ENCODE assay signal across 15 mouse cellular contexts in genomic region chr16:6646941-6647340, GRCm38 (mm10).
DNase-seq lines count a peak whose midpoint lies in the region; ATAC-seq and TF ChIP-seq lines count a peak whose summit lies in the region.
"Had no signal": no experiment of that assay in that cellular context is flagged by ENCODE, and none has a peak within 500 bp of the region (broad histone marks: within the 10 kb centered on the region; RNA-seq: fewer than 3 reads in every experiment).

No protein-coding gene starts in this region.

- peak; percentile 68; the same call in 1 of the 2 replicates for ATAC-seq in hindbrain, embryonic 13.5 days (ENCODE audit: low FRiP score)
- peak; percentile 45; the same call in 1 of the 2 replicates for ATAC-seq in midbrain, embryonic 15.5 days (replicated peaks)
- ATAC-seq in intestine, embryonic 15.5 days: no peak
- no peak for ATAC-seq in lung, postnatal 0 days
- ATAC-seq: CD4-positive, CD25-positive, alpha-beta regulatory T cell, adult 4 months; liver, postnatal 0 days had no signal

- DNase-seq in cerebellum, adult 9-10 months: peak; percentile 29
- no peak for DNase-seq in cerebellum, adult 8-10 months
- DNase-seq in hindbrain, embryonic 10.5 days (ENCODE audit: low spot score): no peak
- DNase-seq in brain, adult 2 months (ENCODE audit: low read depth, low spot score): peak; percentile 60
- DNase-seq in lung, postnatal 0 days (ENCODE audit: low spot score): no peak
- DNase-seq: cerebellum, adult 11 months; gastrocnemius, postnatal 14 days; kidney, postnatal 4 days; liver; liver, postnatal 0 days had no signal

- H3K27ac ChIP-seq in hindbrain, embryonic 13.5 days: peak overlapping the region; percentile 66
- no peak overlapping the region for H3K27ac ChIP-seq in hindbrain, embryonic 10.5 days
- peak overlapping the region; percentile 10; the same call in 1 of the 2 replicates for H3K27ac ChIP-seq in midbrain, embryonic 15.5 days
- no peak overlapping the region for H3K27ac ChIP-seq in intestine, embryonic 15.5 days
- no peak overlapping the region for H3K27ac ChIP-seq in lung, postnatal 0 days (ENCODE audit: low read length)

- TF ChIP-seq EP300 in lung, postnatal 0 days (IDR thresholded peaks at IDR 0.05): no peak

- no peaks in the 10 kb centered on the region for H3K36me3 ChIP-seq in hindbrain, embryonic 13.5 days
- no peaks in the 10 kb centered on the region for H3K36me3 ChIP-seq in hindbrain, embryonic 10.5 days
- H3K36me3 ChIP-seq in midbrain, embryonic 15.5 days (replicated peaks): no peaks in the 10 kb centered on the region
- no peaks in the 10 kb centered on the region for H3K36me3 ChIP-seq in intestine, embryonic 15.5 days
- H3K36me3 ChIP-seq in lung, postnatal 0 days (ENCODE audit: insufficient read depth, low read length): no peaks in the 10 kb centered on the region
- H3K36me3 ChIP-seq: G1E had no signal

- H3K4me2 ChIP-seq in hindbrain, embryonic 13.5 days: no peak overlapping the region
- no peak overlapping the region for H3K4me2 ChIP-seq in midbrain, embryonic 15.5 days
- H3K4me2 ChIP-seq in intestine, embryonic 15.5 days (replicated peaks): no peak overlapping the region
- no peak overlapping the region for H3K4me2 ChIP-seq in lung, postnatal 0 days (replicated peaks; ENCODE audit: low read depth, low read length)

- no peaks in the 10 kb centered on the region for H3K27me3 ChIP-seq in hindbrain, embryonic 13.5 days
- no peaks in the 10 kb centered on the region for H3K27me3 ChIP-seq in hindbrain, embryonic 10.5 days (ENCODE audit: insufficient read depth, poor library complexity, severe bottlenecking)
- H3K27me3 ChIP-seq in midbrain, embryonic 15.5 days (replicated peaks): no peaks in the 10 kb centered on the region
- H3K27me3 ChIP-seq in intestine, embryonic 15.5 days (replicated peaks): no peaks in the 10 kb centered on the region
- no peaks in the 10 kb centered on the region for H3K27me3 ChIP-seq in lung, postnatal 0 days (replicated peaks; ENCODE audit: insufficient read depth, low read length)

- 46% methylated on average over 5 of the region's 5 CpGs for WGBS in hindbrain, embryonic 13.5 days
- WGBS in hindbrain, embryonic 10.5 days: 78% methylated on average over 5 of the region's 5 CpGs
- 41% methylated on average over 5 of the region's 5 CpGs for WGBS in midbrain, embryonic 15.5 days
- 67% methylated on average over 5 of the region's 5 CpGs for WGBS in intestine, embryonic 15.5 days
- 76% methylated on average over 5 of the region's 5 CpGs for WGBS in lung, postnatal 0 days

- no peaks in the 10 kb centered on the region for H3K9me3 ChIP-seq in hindbrain, embryonic 13.5 days
- no peaks in the 10 kb centered on the region for H3K9me3 ChIP-seq in hindbrain, embryonic 10.5 days
- no peaks in the 10 kb centered on the region for H3K9me3 ChIP-seq in midbrain, embryonic 15.5 days
- H3K9me3 ChIP-seq in intestine, embryonic 15.5 days: no peaks in the 10 kb centered on the region
- H3K9me3 ChIP-seq in lung, postnatal 0 days (ENCODE audit: low read length): no peaks in the 10 kb centered on the region
- H3K9me3 ChIP-seq: G1E had no signal

- peaks cover 5% of the 10 kb centered on the region; the same call in 1 of the 2 replicates for H3K4me1 ChIP-seq in hindbrain, embryonic 13.5 days (replicated peaks)
- no peaks in the 10 kb centered on the region for H3K4me1 ChIP-seq in hindbrain, embryonic 10.5 days (replicated peaks)
- no peaks in the 10 kb centered on the region for H3K4me1 ChIP-seq in midbrain, embryonic 15.5 days
- H3K4me1 ChIP-seq in intestine, embryonic 15.5 days (replicated peaks): no peaks in the 10 kb centered on the region
- no peaks in the 10 kb centered on the region for H3K4me1 ChIP-seq in lung, postnatal 0 days (ENCODE audit: insufficient read depth, low read depth, low read length)

- no peak for TF ChIP-seq CTCF in lung, postnatal 0 days (IDR thresholded peaks at IDR 0.05)

- no peak overlapping the region for H3K9ac ChIP-seq in hindbrain, embryonic 13.5 days
- no peak overlapping the region for H3K9ac ChIP-seq in midbrain, embryonic 15.5 days
- no peak overlapping the region for H3K9ac ChIP-seq in intestine, embryonic 15.5 days
- H3K9ac ChIP-seq in lung, postnatal 0 days (replicated peaks; ENCODE audit: low read depth): no peak overlapping the region
- H3K9ac ChIP-seq: liver, postnatal 0 days had no signal

- no peak overlapping the region for H3K4me3 ChIP-seq in hindbrain, embryonic 13.5 days
- H3K4me3 ChIP-seq in hindbrain, embryonic 10.5 days: no peak overlapping the region
- no peak overlapping the region for H3K4me3 ChIP-seq in midbrain, embryonic 15.5 days
- no peak overlapping the region for H3K4me3 ChIP-seq in intestine, embryonic 15.5 days (replicated peaks)
- no peak overlapping the region for H3K4me3 ChIP-seq in lung, postnatal 0 days (ENCODE audit: low read depth, low read length)

Comparison
In these comparisons a context has a peak if more than half of its experiments do, and no peak if none do; other contexts are left out.
1. DNase-seq: peak in cerebellum, adult 9-10 months (single experiment) and brain, adult 2 months (single experiment); none in cerebellum, adult 8-10 months (single experiment), hindbrain, embryonic 10.5 days (single experiment) and lung, postnatal 0 days (single experiment).
2. H3K27ac ChIP-seq: peak in hindbrain, embryonic 13.5 days (single experiment) and midbrain, embryonic 15.5 days (single experiment); none in hindbrain, embryonic 10.5 days (single experiment), intestine, embryonic 15.5 days (single experiment) and lung, postnatal 0 days (single experiment).
3. ATAC-seq: peak in hindbrain, embryonic 13.5 days (single experiment) and midbrain, embryonic 15.5 days (single experiment); none in intestine, embryonic 15.5 days (single experiment) and lung, postnatal 0 days (single experiment).